Mouse (Mus musculus) cortical plate, adult 2 months (tissue): Measurements from ENCODE around the gene Cadm3. TPM values are rescaled to one million over a fixed set of nuclear protein-coding genes. Genes with fewer than 3 reads are reported as not detected.

Source experiments
- H3K27ac ChIP-seq: fragments of 200-500 bp; 2 replicates; pipeline ENCODE4 v1.5.1; 2012; ENCODE audit warnings: low read length, control low read depth, inconsistent platforms; ENCODE audit not compliant: insufficient read depth
- H3K4me1 ChIP-seq: fragments of 200-500 bp; 2 replicates; pipeline ENCODE4 v1.6.1; 2011; ENCODE audit warnings: low read length; ENCODE audit not compliant: control insufficient read depth, insufficient read depth
- H3K4me3 ChIP-seq: fragments of 200-500 bp; 2 replicates; pipeline ENCODE4 v1.5.1; 2011; ENCODE audit warnings: mild to moderate bottlenecking, low read length, control low read depth; ENCODE audit not compliant: insufficient read depth
- CTCF ChIP-seq: fragments of 200-500 bp; IDR thresholded peaks from 2 replicates; pipeline ENCODE4 v1.5.1; 2011; ENCODE audit warnings: mild to moderate bottlenecking, control low read depth, low read length; ENCODE audit not compliant: insufficient read depth; ENCODE audit errors: extremely low read depth
- POLR2A ChIP-seq: fragments of 200-500 bp; IDR thresholded peaks from 2 replicates; pipeline ENCODE4 v1.6.1; 2011; ENCODE audit warnings: mild to moderate bottlenecking, low read length, control low read depth; ENCODE audit not compliant: insufficient read depth; ENCODE audit errors: extremely low read depth
- polyA plus RNA-seq: library from polyadenylated mRNA; depleted of rRNA; stranded (reverse); fragments of >200 nt; gene quantifications from 2 replicates; pipeline ENCODE4 v1.2.3, GENCODE M21; 2012

The Cadm3 gene
- polyA plus RNA-seq, 1 experiment, result 404 TPM

- H3K4me1 ChIP-seq, result peaks cover 3% of the 10 kb centered on the region; the same call in 1 of the 2 replicates
- no peak for TF ChIP-seq POLR2A
- no peak for TF ChIP-seq CTCF
- no peak overlapping the region for H3K4me3 ChIP-seq
- no peak overlapping the region for H3K27ac ChIP-seq
Measured at GRCm38 (mm10) chr1:173343934-173344333, 23.6 kb downstream of the Cadm3 start.

DNA sequence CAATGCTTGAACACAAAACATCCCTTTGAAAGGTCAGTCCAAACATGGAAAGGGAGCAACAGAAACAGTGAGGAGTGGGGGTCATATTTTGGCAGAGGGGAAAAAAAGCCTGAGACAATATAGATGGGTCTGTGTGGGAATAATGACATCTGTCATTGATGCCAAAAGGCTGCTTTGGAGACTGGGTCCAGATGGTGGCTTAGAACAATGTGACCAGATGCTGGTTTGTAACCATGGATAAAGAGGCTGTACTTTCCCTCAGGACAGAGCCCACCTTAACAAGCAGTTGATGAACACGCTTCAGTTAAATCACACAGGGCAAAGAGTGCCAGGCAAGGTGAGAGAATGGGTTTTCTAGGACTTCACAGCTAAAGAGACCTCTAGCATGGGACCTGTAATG is 25.1 kb downstream of the Cadm3 start:
- no peak for TF ChIP-seq CTCF
- H3K4me3 ChIP-seq, result no peak overlapping the region
- H3K4me1 ChIP-seq, result peaks cover 3% of the 10 kb centered on the region; the same call in 1 of the 2 replicates
- H3K27ac ChIP-seq, result no peak overlapping the region

GRCm38 (mm10) chr1:173339543-173339942 is 28.0 kb downstream of the Cadm3 start:
- H3K27ac ChIP-seq, result no peak overlapping the region
- TF ChIP-seq POLR2A (no peak), CTCF (peak; percentile 91)

GRCm38 (mm10) chr1:173337008-173337407 is 30.5 kb downstream of the Cadm3 start:
- no peak overlapping the region for H3K27ac ChIP-seq
- peaks cover 1% of the 10 kb centered on the region for H3K4me1 ChIP-seq
- H3K4me3 ChIP-seq, result no peak overlapping the region
- TF ChIP-seq POLR2A (no peak), CTCF (no peak)

More at GRCm38 (mm10) chr1:173339543-173339942, 28.0 kb downstream of the Cadm3 start:
- Histone ChIP-seq H3K4me1 (peaks cover 1% of the 10 kb centered on the region), H3K4me3 (no peak overlapping the region)

- Histone ChIP-seq H3K27ac (no peak overlapping the region), H3K4me1 (peaks cover 1% of the 10 kb centered on the region), H3K4me3 (no peak overlapping the region)
- TF ChIP-seq POLR2A (no peak), CTCF (no peak)
Measured at GRCm38 (mm10) chr1:173335903-173336302, 31.6 kb downstream of the Cadm3 start.

GRCm38 (mm10) chr1:173333312-173334253 is 33.9 kb downstream of the Cadm3 start, which contains the start of gene Ackr1:
TSS of gene Ackr1 (minus strand) at chr1:173333750.
- no peak within 1 kb of the TSS for H3K4me3 ChIP-seq
- TF ChIP-seq CTCF (no peak), POLR2A (0 out of 2 replicates have a peak, but pooled peaks have one; percentile 7)
- H3K4me1 ChIP-seq, result peaks cover 1% of the 10 kb centered on the region
- H3K27ac ChIP-seq, result no peak within 1 kb of the TSS

- TF ChIP-seq CTCF, result no peak
- peak; percentile 13; the same call in 1 of the 2 replicates for TF ChIP-seq POLR2A
- H3K4me1 ChIP-seq, result peaks cover 1% of the 10 kb centered on the region; the same call in 1 of the 2 replicates
- H3K4me3 ChIP-seq, result no peak overlapping the region
- no peak overlapping the region for H3K27ac ChIP-seq
Measured at GRCm38 (mm10) chr1:173332418-173332817, 35.1 kb downstream of the Cadm3 start.

- Histone ChIP-seq H3K27ac (no peak overlapping the region), H3K4me3 (no peak overlapping the region), H3K4me1 (no peaks in the 10 kb centered on the region; the same call in 1 of the 2 replicates)
- TF ChIP-seq POLR2A (no peak), CTCF (no peak)
Measured at GRCm38 (mm10) chr1:173329743-173330142, 37.8 kb downstream of the Cadm3 start.

DNA sequence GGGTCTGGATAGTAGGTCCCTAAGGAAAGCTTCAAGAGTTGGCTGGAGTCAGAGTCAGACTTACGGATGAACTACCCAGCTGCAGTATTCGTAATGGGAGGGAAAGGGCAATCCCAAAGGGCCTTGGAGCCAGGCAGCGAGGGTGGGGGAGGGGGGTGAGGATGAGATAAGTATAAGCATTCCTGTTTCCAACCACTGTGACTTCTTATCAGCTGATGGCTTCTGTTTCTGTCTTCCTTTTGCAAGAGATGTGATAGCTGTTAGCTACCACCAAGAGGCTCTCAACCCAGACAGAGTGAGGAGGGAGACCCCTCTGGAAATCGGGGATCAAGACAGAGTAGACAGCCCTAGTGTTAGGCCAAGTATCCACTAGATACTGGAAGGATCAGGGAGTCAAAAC is 38.3 kb downstream of the Cadm3 start:
- TF ChIP-seq POLR2A, result no peak
- no peak for TF ChIP-seq CTCF
- Histone ChIP-seq H3K4me1 (no peaks in the 10 kb centered on the region; the same call in 1 of the 2 replicates), H3K27ac (no peak overlapping the region), H3K4me3 (no peak overlapping the region)

- no peak for TF ChIP-seq CTCF
- no peak for TF ChIP-seq POLR2A
- no peak overlapping the region for H3K4me3 ChIP-seq
- H3K27ac ChIP-seq, result no peak overlapping the region
- H3K4me1 ChIP-seq, result no peaks in the 10 kb centered on the region; the same call in 1 of the 2 replicates
Measured at GRCm38 (mm10) chr1:173328446-173328845, 39.0 kb downstream of the Cadm3 start.
